Mouse (Mus musculus): ENCODE measurements at regions not wholly inside any gene's neighbourhood (a gene's known extent, or its start where the extent isn't known, plus 50 kb on each side); places are given as distances from the start of the nearest gene placed in this dataset.
A peak's percentile ranks its signal among the peaks of the same experiment; 100 is the strongest.

DNA sequence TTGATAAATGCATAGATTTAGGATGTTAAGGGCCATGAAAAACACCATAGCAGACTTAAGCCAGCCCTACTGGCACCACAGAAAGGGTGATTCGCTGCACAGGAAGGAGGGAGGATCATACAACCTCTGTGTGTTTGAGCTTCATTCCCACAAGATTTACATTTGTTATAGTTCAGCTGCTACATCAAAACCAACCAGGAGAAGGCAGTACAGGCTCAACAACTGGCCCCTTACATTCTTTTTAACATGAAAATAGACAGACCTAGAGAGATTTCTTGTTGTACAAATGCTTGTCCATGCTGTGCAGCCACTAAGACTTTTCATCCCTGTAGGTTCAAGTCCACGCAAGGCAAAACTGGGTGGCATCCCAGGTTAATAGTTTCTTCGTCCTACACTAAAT, 412.6 kb upstream of the 5930422O12Rik start:
- peak; percentile 30; the same call in 1 of the 2 replicates for TF ChIP-seq CTCF (IDR thresholded peaks at IDR 0.05; ENCODE audit: low read depth)
- TF ChIP-seq EP300 (optimal IDR thresholded peaks at IDR 0.05): no peak

Measured in stomach, postnatal 0 days (tissue).